Mouse (Mus musculus): ENCODE measurements around the gene Tmem176b. TPM values are rescaled to one million over a fixed set of nuclear protein-coding genes. Genes with fewer than 3 reads are reported as not detected.

Gene Tmem176b
- polyA plus RNA-seq, 1 experiment, result 49.0 TPM

GRCm38 (mm10) chr6:48860130-48860815 lies 19.0 kb upstream of the Tmem176b start:
- H3K4me3 ChIP-seq (ENCODE audit: control insufficient read depth, low read depth, low read length), result no peak overlapping the region
- peaks cover 3% of the 10 kb centered on the region; the same call in 1 of the 2 replicates for H3K4me1 ChIP-seq (ENCODE audit: control insufficient read depth, insufficient read depth, low read length)
- H3K27ac ChIP-seq (ENCODE audit: control insufficient read depth, insufficient read depth, low read depth, low read length), result no peak overlapping the region
- H3K27me3 ChIP-seq (ENCODE audit: control insufficient read depth, insufficient read depth, low read length), result no peaks in the 10 kb centered on the region
- H3K36me3 ChIP-seq (ENCODE audit: control insufficient read depth, insufficient read depth, low read length), result no peaks in the 10 kb centered on the region
- TF ChIP-seq POLR2A (IDR thresholded peaks at IDR 0.05; ENCODE audit: control insufficient read depth, low read depth, low read length), result no peak
- TF ChIP-seq CTCF (IDR thresholded peaks at IDR 0.05; ENCODE audit: control insufficient read depth, insufficient read depth, insufficient replicate concordance, low read depth, low read length), result peak; percentile 85; the same call in 1 of the 2 replicates

- no peak for TF ChIP-seq CTCF (IDR thresholded peaks at IDR 0.05; ENCODE audit: control insufficient read depth, insufficient read depth, insufficient replicate concordance, low read depth, low read length)
- TF ChIP-seq POLR2A (IDR thresholded peaks at IDR 0.05; ENCODE audit: control insufficient read depth, low read depth, low read length), result no peak
- H3K27ac ChIP-seq (ENCODE audit: control insufficient read depth, insufficient read depth, low read depth, low read length), result no peak overlapping the region
- no peaks in the 10 kb centered on the region for H3K27me3 ChIP-seq (ENCODE audit: control insufficient read depth, insufficient read depth, low read length)
- H3K4me1 ChIP-seq (ENCODE audit: control insufficient read depth, insufficient read depth, low read length), result peaks cover 3% of the 10 kb centered on the region; the same call in 1 of the 2 replicates
- H3K4me3 ChIP-seq (ENCODE audit: control insufficient read depth, low read depth, low read length), result no peak overlapping the region
- no peaks in the 10 kb centered on the region for H3K36me3 ChIP-seq (ENCODE audit: control insufficient read depth, insufficient read depth, low read length)
Measured at GRCm38 (mm10) chr6:48857613-48858302, 16.5 kb upstream of the Tmem176b start.

- H3K36me3 ChIP-seq (ENCODE audit: control insufficient read depth, insufficient read depth, low read length), result no peaks in the 10 kb centered on the region
- peaks cover 4% of the 10 kb centered on the region for H3K4me1 ChIP-seq (ENCODE audit: control insufficient read depth, insufficient read depth, low read length)
- H3K4me3 ChIP-seq (ENCODE audit: control insufficient read depth, low read depth, low read length), result no peak overlapping the region
- no peaks in the 10 kb centered on the region for H3K27me3 ChIP-seq (ENCODE audit: control insufficient read depth, insufficient read depth, low read length)
- no peak overlapping the region for H3K27ac ChIP-seq (ENCODE audit: control insufficient read depth, insufficient read depth, low read depth, low read length)
- TF ChIP-seq POLR2A (IDR thresholded peaks at IDR 0.05; ENCODE audit: control insufficient read depth, low read depth, low read length) (no peak), CTCF (IDR thresholded peaks at IDR 0.05; ENCODE audit: control insufficient read depth, insufficient read depth, insufficient replicate concordance, low read depth, low read length) (no peak)
Measured at GRCm38 (mm10) chr6:48854155-48854554, 12.9 kb upstream of the Tmem176b start.

GRCm38 (mm10) chr6:48851820-48852491 lies 10.7 kb upstream of the Tmem176b start:
- peaks cover 4% of the 10 kb centered on the region for H3K4me1 ChIP-seq (ENCODE audit: control insufficient read depth, insufficient read depth, low read length)
- no peaks in the 10 kb centered on the region for H3K36me3 ChIP-seq (ENCODE audit: control insufficient read depth, insufficient read depth, low read length)
- H3K27ac ChIP-seq (ENCODE audit: control insufficient read depth, insufficient read depth, low read depth, low read length), result peak overlapping the region; percentile 49; the same call in 1 of the 2 replicates
- no peaks in the 10 kb centered on the region for H3K27me3 ChIP-seq (ENCODE audit: control insufficient read depth, insufficient read depth, low read length)
- H3K4me3 ChIP-seq (ENCODE audit: control insufficient read depth, low read depth, low read length), result peak overlapping the region; percentile 47
- no peak for TF ChIP-seq POLR2A (IDR thresholded peaks at IDR 0.05; ENCODE audit: control insufficient read depth, low read depth, low read length)
- no peak for TF ChIP-seq CTCF (IDR thresholded peaks at IDR 0.05; ENCODE audit: control insufficient read depth, insufficient read depth, insufficient replicate concordance, low read depth, low read length)

GRCm38 (mm10) chr6:48845086-48845485 lies 3.8 kb upstream of the Tmem176b start:
- H3K27me3 ChIP-seq (ENCODE audit: control insufficient read depth, insufficient read depth, low read length), result no peaks in the 10 kb centered on the region
- H3K4me1 ChIP-seq (ENCODE audit: control insufficient read depth, insufficient read depth, low read length), result no peaks in the 10 kb centered on the region
- no peak overlapping the region for H3K4me3 ChIP-seq (ENCODE audit: control insufficient read depth, low read depth, low read length)
- no peak for TF ChIP-seq POLR2A (IDR thresholded peaks at IDR 0.05; ENCODE audit: control insufficient read depth, low read depth, low read length)
- TF ChIP-seq CTCF (IDR thresholded peaks at IDR 0.05; ENCODE audit: control insufficient read depth, insufficient read depth, insufficient replicate concordance, low read depth, low read length), result no peak
- H3K27ac ChIP-seq (ENCODE audit: control insufficient read depth, insufficient read depth, low read depth, low read length), result no peak overlapping the region
- H3K36me3 ChIP-seq (ENCODE audit: control insufficient read depth, insufficient read depth, low read length), result no peaks in the 10 kb centered on the region

GRCm38 (mm10) chr6:48842111-48842842 lies 981 bp upstream of the Tmem176b start:
- Histone ChIP-seq H3K27ac (ENCODE audit: control insufficient read depth, insufficient read depth, low read depth, low read length) (no peak overlapping the region), H3K4me3 (ENCODE audit: control insufficient read depth, low read depth, low read length) (no peak overlapping the region), H3K36me3 (ENCODE audit: control insufficient read depth, insufficient read depth, low read length) (no peaks in the 10 kb centered on the region), H3K27me3 (ENCODE audit: control insufficient read depth, insufficient read depth, low read length) (no peaks in the 10 kb centered on the region), H3K4me1 (ENCODE audit: control insufficient read depth, insufficient read depth, low read length) (no peaks in the 10 kb centered on the region)
- TF ChIP-seq POLR2A (IDR thresholded peaks at IDR 0.05; ENCODE audit: control insufficient read depth, low read depth, low read length) (no peak), CTCF (IDR thresholded peaks at IDR 0.05; ENCODE audit: control insufficient read depth, insufficient read depth, insufficient replicate concordance, low read depth, low read length) (no peak)
